Mouse (Mus musculus): ENCODE measurements around the gene Loxl4. TPM values are rescaled to one million over a fixed set of nuclear protein-coding genes. Genes with fewer than 3 reads are reported as not detected.

The Loxl4 gene
- total and polyA plus RNA-seq, 2 experiments: 0.74 to 2.3 TPM

DNA sequence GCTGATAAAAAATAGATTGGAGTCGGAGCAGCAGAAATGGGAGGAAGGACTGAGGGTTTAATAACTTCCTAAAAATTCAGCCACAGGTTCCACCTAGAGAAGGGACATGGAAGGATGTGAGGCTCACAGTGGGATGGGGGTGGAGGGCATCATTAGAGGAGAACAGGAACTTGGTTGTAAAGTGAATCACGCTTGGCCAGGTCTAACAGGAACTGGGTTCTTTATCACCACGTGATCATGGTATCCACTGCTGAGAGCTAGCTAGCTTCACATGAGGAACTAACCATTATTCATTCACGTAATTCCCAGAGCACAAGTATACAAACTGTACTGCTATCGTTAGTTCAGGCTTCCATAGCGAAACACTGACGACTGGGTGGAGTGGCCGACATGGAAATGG lies 26.9 kb upstream of the Loxl4 start:
- Histone ChIP-seq H3K4me3 (ENCODE audit: insufficient read depth, low read depth, low read length) (no peak overlapping the region), H3K4me1 (ENCODE audit: control insufficient read depth, insufficient read depth, low read length) (no peaks in the 10 kb centered on the region), H3K36me3 (ENCODE audit: control insufficient read depth, insufficient read depth, low read length) (no peaks in the 10 kb centered on the region), H3K79me2 (ENCODE audit: control insufficient read depth, insufficient read depth, low read length) (no peaks in the 10 kb centered on the region), H3K27me3 (ENCODE audit: control insufficient read depth, insufficient read depth, low read length) (no peaks in the 10 kb centered on the region; the same call in 1 of the 2 replicates), H3K27ac (replicated peaks; ENCODE audit: insufficient read depth, low read depth, low read length) (0 out of 2 replicates have a peak overlapping the region, but pooled peaks have one; percentile 11), H3K9ac (ENCODE audit: low read depth, low read length) (no peak overlapping the region)
- TF ChIP-seq CTCF (IDR thresholded peaks at IDR 0.05; ENCODE audit: low read depth, low read length): no peak
- no peak for TF ChIP-seq POLR2A (IDR thresholded peaks at IDR 0.05; ENCODE audit: extremely low read depth, insufficient read depth, low read length)
- WGBS: 66% methylated on average over 8 of the region's 8 CpGs
- DNase-seq (ENCODE audit: extremely low read depth, low read depth, low spot score): peak; percentile 16

GRCm38 (mm10) chr19:42638604-42639481 lies 26.2 kb upstream of the Loxl4 start:
- WGBS: 58% methylated on average over 8 of the region's 8 CpGs
- TF ChIP-seq CTCF (IDR thresholded peaks at IDR 0.05; ENCODE audit: low read depth, low read length) (no peak), POLR2A (IDR thresholded peaks at IDR 0.05; ENCODE audit: extremely low read depth, insufficient read depth, low read length) (no peak)
- Histone ChIP-seq H3K79me2 (ENCODE audit: control insufficient read depth, insufficient read depth, low read length) (no peaks in the 10 kb centered on the region), H3K27me3 (ENCODE audit: control insufficient read depth, insufficient read depth, low read length) (no peaks in the 10 kb centered on the region; the same call in 1 of the 2 replicates), H3K36me3 (ENCODE audit: control insufficient read depth, insufficient read depth, low read length) (no peaks in the 10 kb centered on the region), H3K4me1 (ENCODE audit: control insufficient read depth, insufficient read depth, low read length) (no peaks in the 10 kb centered on the region), H3K4me3 (ENCODE audit: insufficient read depth, low read depth, low read length) (no peak overlapping the region), H3K27ac (replicated peaks; ENCODE audit: insufficient read depth, low read depth, low read length) (peak overlapping the region; percentile 35; the same call in 1 of the 2 replicates), H3K9ac (ENCODE audit: low read depth, low read length) (no peak overlapping the region)
- no peak for DNase-seq (ENCODE audit: extremely low read depth, low read depth, low spot score)

- WGBS: 46% methylated on average over 11 of the region's 11 CpGs
- no peak for DNase-seq (ENCODE audit: extremely low read depth, low read depth, low spot score)
- Histone ChIP-seq H3K4me3 (ENCODE audit: insufficient read depth, low read depth, low read length) (no peak overlapping the region), H3K4me1 (ENCODE audit: control insufficient read depth, insufficient read depth, low read length) (no peaks in the 10 kb centered on the region), H3K27ac (replicated peaks; ENCODE audit: insufficient read depth, low read depth, low read length) (no peak overlapping the region), H3K9ac (ENCODE audit: low read depth, low read length) (no peak overlapping the region), H3K27me3 (ENCODE audit: control insufficient read depth, insufficient read depth, low read length) (no peaks in the 10 kb centered on the region; the same call in 1 of the 2 replicates), H3K79me2 (ENCODE audit: control insufficient read depth, insufficient read depth, low read length) (no peaks in the 10 kb centered on the region), H3K36me3 (ENCODE audit: control insufficient read depth, insufficient read depth, low read length) (no peaks in the 10 kb centered on the region)
- TF ChIP-seq POLR2A (IDR thresholded peaks at IDR 0.05; ENCODE audit: extremely low read depth, insufficient read depth, low read length): no peak
- TF ChIP-seq CTCF (IDR thresholded peaks at IDR 0.05; ENCODE audit: low read depth, low read length): no peak
Measured at GRCm38 (mm10) chr19:42636631-42637030, 24.0 kb upstream of the Loxl4 start.

- no peak overlapping the region for H3K4me3 ChIP-seq (ENCODE audit: insufficient read depth, low read depth, low read length)
- H3K4me1 ChIP-seq (ENCODE audit: control insufficient read depth, insufficient read depth, low read length): no peaks in the 10 kb centered on the region
- no peak overlapping the region for H3K9ac ChIP-seq (ENCODE audit: low read depth, low read length)
- no peaks in the 10 kb centered on the region for H3K36me3 ChIP-seq (ENCODE audit: control insufficient read depth, insufficient read depth, low read length)
- no peaks in the 10 kb centered on the region for H3K79me2 ChIP-seq (ENCODE audit: control insufficient read depth, insufficient read depth, low read length)
- 82% methylated on average over 2 of the region's 2 CpGs for WGBS
- no peaks in the 10 kb centered on the region; the same call in 1 of the 2 replicates for H3K27me3 ChIP-seq (ENCODE audit: control insufficient read depth, insufficient read depth, low read length)
- no peak overlapping the region for H3K27ac ChIP-seq (replicated peaks; ENCODE audit: insufficient read depth, low read depth, low read length)
- no peak for TF ChIP-seq POLR2A (IDR thresholded peaks at IDR 0.05; ENCODE audit: extremely low read depth, insufficient read depth, low read length)
- no peak for TF ChIP-seq CTCF (IDR thresholded peaks at IDR 0.05; ENCODE audit: low read depth, low read length)
- DNase-seq (ENCODE audit: extremely low read depth, low read depth, low spot score): no peak
Measured at GRCm38 (mm10) chr19:42633650-42634049, 21.0 kb upstream of the Loxl4 start.

GRCm38 (mm10) chr19:42632301-42632700 lies 19.7 kb upstream of the Loxl4 start:
- Histone ChIP-seq H3K9ac (ENCODE audit: low read depth, low read length) (no peak overlapping the region), H3K4me3 (ENCODE audit: insufficient read depth, low read depth, low read length) (no peak overlapping the region), H3K36me3 (ENCODE audit: control insufficient read depth, insufficient read depth, low read length) (no peaks in the 10 kb centered on the region), H3K4me1 (ENCODE audit: control insufficient read depth, insufficient read depth, low read length) (no peaks in the 10 kb centered on the region), H3K27ac (replicated peaks; ENCODE audit: insufficient read depth, low read depth, low read length) (no peak overlapping the region), H3K79me2 (ENCODE audit: control insufficient read depth, insufficient read depth, low read length) (no peaks in the 10 kb centered on the region), H3K27me3 (ENCODE audit: control insufficient read depth, insufficient read depth, low read length) (no peaks in the 10 kb centered on the region; the same call in 1 of the 2 replicates)
- no peak for TF ChIP-seq POLR2A (IDR thresholded peaks at IDR 0.05; ENCODE audit: extremely low read depth, insufficient read depth, low read length)
- no peak for TF ChIP-seq CTCF (IDR thresholded peaks at IDR 0.05; ENCODE audit: low read depth, low read length)
- no peak for DNase-seq (ENCODE audit: extremely low read depth, low read depth, low spot score)
- WGBS: 69% methylated on average over 4 of the region's 4 CpGs

GRCm38 (mm10) chr19:42631541-42631961 lies 18.9 kb upstream of the Loxl4 start:
- H3K9ac ChIP-seq (ENCODE audit: low read depth, low read length): no peak overlapping the region
- H3K36me3 ChIP-seq (ENCODE audit: control insufficient read depth, insufficient read depth, low read length): no peaks in the 10 kb centered on the region
- no peak overlapping the region for H3K4me3 ChIP-seq (ENCODE audit: insufficient read depth, low read depth, low read length)
- peak; percentile 10 for DNase-seq (ENCODE audit: extremely low read depth, low read depth, low spot score)
- WGBS: 21% methylated on average over 8 of the region's 8 CpGs
- H3K4me1 ChIP-seq (ENCODE audit: control insufficient read depth, insufficient read depth, low read length): no peaks in the 10 kb centered on the region
- no peaks in the 10 kb centered on the region for H3K79me2 ChIP-seq (ENCODE audit: control insufficient read depth, insufficient read depth, low read length)
- H3K27me3 ChIP-seq (ENCODE audit: control insufficient read depth, insufficient read depth, low read length): no peaks in the 10 kb centered on the region; the same call in 1 of the 2 replicates
- TF ChIP-seq CTCF (IDR thresholded peaks at IDR 0.05; ENCODE audit: low read depth, low read length) (no peak), POLR2A (IDR thresholded peaks at IDR 0.05; ENCODE audit: extremely low read depth, insufficient read depth, low read length) (no peak)
- no peak overlapping the region for H3K27ac ChIP-seq (replicated peaks; ENCODE audit: insufficient read depth, low read depth, low read length)

Data from liver, adult 2 months (tissue).